Mouse (Mus musculus) bone marrow macrophage, adult 2 months (primary cell): ENCODE measurements around the gene Usp13.

Experiments used
- CTCF ChIP-seq: IDR thresholded peaks from 2 replicates; pipeline ENCODE4 v1.5.1; 2012; ENCODE audit warnings: low read depth, mild to moderate bottlenecking, low read length, moderate library complexity
- POLR2A ChIP-seq: IDR thresholded peaks from 2 replicates; pipeline ENCODE4 v1.6.1; 2012; ENCODE audit warnings: mild to moderate bottlenecking, low read depth, low read length, borderline replicate concordance

- TF ChIP-seq CTCF (no peak), POLR2A (no peak)
Observed at GRCm38 (mm10) chr3:32908400-32908799, 91.1 kb downstream of the Usp13 start.
